Mouse (Mus musculus): ENCODE measurements at regions not wholly inside any gene's neighbourhood (a gene's known extent, or its start where the extent isn't known, plus 50 kb on each side); places are given as distances from the start of the nearest gene placed in this dataset.

GRCm38 (mm10) chr9:30848249-30848648, 74.0 kb downstream of the Adamts15 start:
- Histone ChIP-seq H3K36me3 (no peaks in the 10 kb centered on the region), H3K4me2 (no peak overlapping the region), H3K27me3 (no peaks in the 10 kb centered on the region), H3K4me3 (replicated peaks) (no peak overlapping the region), H3K9me3 (no peaks in the 10 kb centered on the region), H3K9ac (replicated peaks) (no peak overlapping the region), H3K27ac (no peak overlapping the region), H3K4me1 (replicated peaks) (peaks cover 15% of the 10 kb centered on the region)
- no peak for ATAC-seq (ENCODE audit: insufficient number of reproducible peaks, insufficient read depth, low FRiP score, low TSS enrichment, low read depth)
- WGBS, result 50% methylated on average over 1 of the region's 1 CpGs

GRCm38 (mm10) chr9:30845609-30846290, 76.5 kb downstream of the Adamts15 start:
- H3K4me3 ChIP-seq (replicated peaks), result no peak overlapping the region
- no peak overlapping the region for H3K9ac ChIP-seq (replicated peaks)
- 61% methylated on average over 10 of the region's 10 CpGs for WGBS

GRCm38 (mm10) chr9:30844079-30844563, 78.1 kb downstream of the Adamts15 start:
- Histone ChIP-seq H3K27ac (no peak overlapping the region), H3K36me3 (no peaks in the 10 kb centered on the region), H3K27me3 (no peaks in the 10 kb centered on the region; the same call in 1 of the 2 replicates), H3K4me1 (replicated peaks) (peaks cover 5% of the 10 kb centered on the region; the same call in 1 of the 2 replicates), H3K9ac (replicated peaks) (no peak overlapping the region), H3K9me3 (no peaks in the 10 kb centered on the region), H3K4me3 (replicated peaks) (no peak overlapping the region), H3K4me2 (no peak overlapping the region)
- ATAC-seq (ENCODE audit: insufficient number of reproducible peaks, insufficient read depth, low FRiP score, low TSS enrichment, low read depth), result no peak
- 49% methylated on average over 8 of the region's 8 CpGs for WGBS

More at GRCm38 (mm10) chr9:30845609-30846290, 76.5 kb downstream of the Adamts15 start:
- H3K4me2 ChIP-seq, result no peak overlapping the region
- no peaks in the 10 kb centered on the region for H3K9me3 ChIP-seq
- no peaks in the 10 kb centered on the region for H3K36me3 ChIP-seq
- no peak overlapping the region for H3K27ac ChIP-seq
- H3K4me1 ChIP-seq (replicated peaks), result peaks cover 5% of the 10 kb centered on the region
- no peaks in the 10 kb centered on the region; the same call in 1 of the 2 replicates for H3K27me3 ChIP-seq
- ATAC-seq (ENCODE audit: insufficient number of reproducible peaks, insufficient read depth, low FRiP score, low TSS enrichment, low read depth), result no peak

GRCm38 (mm10) chr9:30834908-30835307, 87.3 kb downstream of the Adamts15 start:
- Histone ChIP-seq H3K9me3 (no peaks in the 10 kb centered on the region), H3K4me3 (replicated peaks) (no peak overlapping the region), H3K4me2 (no peak overlapping the region), H3K27ac (peak overlapping the region; percentile 92), H3K36me3 (no peaks in the 10 kb centered on the region), H3K9ac (replicated peaks) (no peak overlapping the region), H3K27me3 (no peaks in the 10 kb centered on the region), H3K4me1 (replicated peaks) (peaks cover 19% of the 10 kb centered on the region)
- ATAC-seq (ENCODE audit: insufficient number of reproducible peaks, insufficient read depth, low FRiP score, low TSS enrichment, low read depth), result peak; percentile 37
- 38% methylated on average over 4 of the region's 4 CpGs for WGBS

- no peaks in the 10 kb centered on the region for H3K27me3 ChIP-seq
- peak; percentile 69; the same call in 1 of the 2 replicates for ATAC-seq (ENCODE audit: insufficient number of reproducible peaks, insufficient read depth, low FRiP score, low TSS enrichment, low read depth)
- H3K4me1 ChIP-seq (replicated peaks), result peaks cover 19% of the 10 kb centered on the region
- H3K4me2 ChIP-seq, result peak overlapping the region; percentile 0; the same call in 1 of the 2 replicates
- H3K9ac ChIP-seq (replicated peaks), result no peak overlapping the region
- H3K9me3 ChIP-seq, result no peaks in the 10 kb centered on the region
- H3K27ac ChIP-seq, result peak overlapping the region; percentile 92
- H3K4me3 ChIP-seq (replicated peaks), result no peak overlapping the region
- H3K36me3 ChIP-seq, result no peaks in the 10 kb centered on the region
- WGBS, result 32% methylated on average over 10 of the region's 10 CpGs
Measured at GRCm38 (mm10) chr9:30834565-30834905, 87.7 kb downstream of the Adamts15 start.

GRCm38 (mm10) chr9:30833836-30834564, 88.3 kb downstream of the Adamts15 start:
- peak; percentile 50; the same call in 1 of the 2 replicates for ATAC-seq (ENCODE audit: insufficient number of reproducible peaks, insufficient read depth, low FRiP score, low TSS enrichment, low read depth)
- Histone ChIP-seq H3K9ac (replicated peaks) (no peak overlapping the region), H3K4me3 (replicated peaks) (no peak overlapping the region), H3K36me3 (no peaks in the 10 kb centered on the region), H3K27ac (peak overlapping the region; percentile 92), H3K4me2 (peak overlapping the region; percentile 0; the same call in 1 of the 2 replicates), H3K9me3 (no peaks in the 10 kb centered on the region), H3K4me1 (replicated peaks) (peaks cover 19% of the 10 kb centered on the region), H3K27me3 (no peaks in the 10 kb centered on the region)
- WGBS, result 42% methylated on average over 15 of the region's 15 CpGs

- Histone ChIP-seq H3K36me3 (no peaks in the 10 kb centered on the region), H3K27me3 (no peaks in the 10 kb centered on the region), H3K27ac (no peak overlapping the region), H3K4me3 (replicated peaks) (no peak overlapping the region), H3K4me1 (replicated peaks) (peaks cover 12% of the 10 kb centered on the region), H3K9me3 (peaks cover 4% of the 10 kb centered on the region; the same call in 1 of the 2 replicates), H3K9ac (replicated peaks) (no peak overlapping the region), H3K4me2 (no peak overlapping the region)
- no peak for ATAC-seq (ENCODE audit: insufficient number of reproducible peaks, insufficient read depth, low FRiP score, low TSS enrichment, low read depth)
- 89% methylated on average over 3 of the region's 3 CpGs for WGBS
Measured at GRCm38 (mm10) chr9:30829158-30829870, 92.9 kb downstream of the Adamts15 start.

- H3K9ac ChIP-seq (replicated peaks), result no peak overlapping the region
- no peaks in the 10 kb centered on the region for H3K4me1 ChIP-seq (replicated peaks)
- H3K36me3 ChIP-seq, result no peaks in the 10 kb centered on the region
- no peaks in the 10 kb centered on the region for H3K27me3 ChIP-seq
- ATAC-seq (ENCODE audit: insufficient number of reproducible peaks, insufficient read depth, low FRiP score, low TSS enrichment, low read depth), result no peak
- no peak overlapping the region for H3K27ac ChIP-seq
- H3K4me2 ChIP-seq, result no peak overlapping the region
- H3K4me3 ChIP-seq (replicated peaks), result no peak overlapping the region
- whole genome bisulfite sequencing, result 63% methylated on average over 1 of the region's 1 CpGs
- H3K9me3 ChIP-seq, result peaks cover 4% of the 10 kb centered on the region; the same call in 1 of the 2 replicates
Measured at GRCm38 (mm10) chr9:30827780-30828179, 94.5 kb downstream of the Adamts15 start.

- Histone ChIP-seq H3K4me3 (replicated peaks) (no peak overlapping the region), H3K4me1 (replicated peaks) (0 out of 2 replicates have a peak, but pooled peaks cover 4% of the 10 kb centered on the region), H3K27me3 (no peaks in the 10 kb centered on the region), H3K9me3 (peaks cover 4% of the 10 kb centered on the region), H3K27ac (no peak overlapping the region), H3K4me2 (no peak overlapping the region), H3K36me3 (no peaks in the 10 kb centered on the region), H3K9ac (replicated peaks) (no peak overlapping the region)
- 70% methylated on average over 4 of the region's 4 CpGs for WGBS
- no peak for ATAC-seq (ENCODE audit: insufficient number of reproducible peaks, insufficient read depth, low FRiP score, low TSS enrichment, low read depth)
Measured at GRCm38 (mm10) chr9:30824056-30824625, 98.1 kb downstream of the Adamts15 start.

- Histone ChIP-seq H3K4me2 (no peak overlapping the region), H3K9me3 (no peaks in the 10 kb centered on the region; the same call in 1 of the 2 replicates), H3K4me1 (replicated peaks) (peaks cover 9% of the 10 kb centered on the region), H3K27me3 (no peaks in the 10 kb centered on the region), H3K9ac (replicated peaks) (no peak overlapping the region), H3K27ac (no peak overlapping the region), H3K4me3 (replicated peaks) (no peak overlapping the region), H3K36me3 (no peaks in the 10 kb centered on the region)
- WGBS, result 93% methylated on average over 2 of the region's 2 CpGs
- no peak for ATAC-seq (ENCODE audit: insufficient number of reproducible peaks, insufficient read depth, low FRiP score, low TSS enrichment, low read depth)
Measured at GRCm38 (mm10) chr9:30820806-30821375, 101.4 kb downstream of the Adamts15 start.
